Mouse (Mus musculus): ENCODE measurements around the gene Snx3.

The Snx3 gene

DNA sequence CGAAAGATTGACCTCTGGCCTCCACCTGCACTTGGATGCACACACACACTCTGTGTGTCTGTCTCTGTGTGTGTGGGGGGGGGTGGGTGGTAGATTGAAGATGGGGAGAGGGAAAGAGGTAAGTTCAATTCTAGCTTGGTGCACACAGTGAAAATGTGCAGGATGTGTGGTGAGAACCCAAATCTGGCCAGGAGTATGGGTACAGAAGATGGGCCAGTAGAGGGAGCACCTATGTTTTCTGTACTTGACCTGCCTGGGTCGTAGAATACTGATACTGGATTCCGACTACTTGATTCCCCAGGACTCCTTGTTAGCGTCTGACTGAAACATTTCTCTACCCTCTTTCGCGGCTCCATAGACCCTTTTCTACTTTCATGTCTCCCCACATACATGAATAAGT lies 8.3 kb downstream of the Snx3 start:
- no peak for DNase-seq (ENCODE audit: low spot score)

DNA sequence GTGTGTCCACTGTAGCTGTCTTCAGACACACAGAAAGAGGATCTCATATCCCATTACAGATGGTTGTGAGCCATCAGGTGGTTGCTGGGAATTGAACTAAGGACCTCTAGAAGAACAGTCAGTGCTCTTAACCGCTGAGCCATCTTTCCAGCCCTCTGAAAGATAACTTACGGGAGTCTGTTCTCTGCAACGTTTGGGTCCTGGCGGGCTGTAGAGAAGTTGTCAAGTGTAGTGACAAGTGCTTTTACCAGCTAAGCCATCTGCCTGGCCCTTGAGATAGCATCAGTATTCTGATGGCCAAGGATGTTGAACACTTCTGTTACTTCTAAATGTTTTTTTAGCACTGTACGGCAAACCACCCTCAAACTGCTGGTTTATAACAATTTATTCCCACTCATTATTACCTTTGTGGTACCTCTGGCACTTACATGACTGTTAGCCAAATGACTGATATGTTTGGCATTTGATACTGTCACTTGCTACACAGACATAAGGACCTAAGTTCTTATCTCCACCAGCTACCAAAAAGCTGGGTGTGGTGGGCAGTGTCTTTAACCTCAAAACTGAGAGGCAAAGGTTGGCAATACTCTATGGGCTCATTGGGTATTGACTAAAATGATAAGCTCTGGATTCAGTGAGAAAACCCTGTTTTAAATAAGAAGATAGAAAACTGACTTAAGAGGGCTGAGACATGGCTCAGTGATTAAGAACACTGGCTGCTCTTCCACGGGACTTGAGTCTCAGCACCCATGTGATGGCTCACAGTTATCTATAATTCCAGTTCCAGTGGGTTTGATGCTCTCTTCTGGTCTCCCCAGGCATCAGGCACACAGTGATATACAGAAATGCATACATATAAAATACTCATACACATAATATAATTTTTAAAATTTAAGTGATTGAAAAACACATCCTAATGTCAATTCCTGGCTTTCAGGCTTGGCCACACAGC lies 9.6 kb downstream of the Snx3 start:
- no peak for DNase-seq (ENCODE audit: low spot score)

DNA sequence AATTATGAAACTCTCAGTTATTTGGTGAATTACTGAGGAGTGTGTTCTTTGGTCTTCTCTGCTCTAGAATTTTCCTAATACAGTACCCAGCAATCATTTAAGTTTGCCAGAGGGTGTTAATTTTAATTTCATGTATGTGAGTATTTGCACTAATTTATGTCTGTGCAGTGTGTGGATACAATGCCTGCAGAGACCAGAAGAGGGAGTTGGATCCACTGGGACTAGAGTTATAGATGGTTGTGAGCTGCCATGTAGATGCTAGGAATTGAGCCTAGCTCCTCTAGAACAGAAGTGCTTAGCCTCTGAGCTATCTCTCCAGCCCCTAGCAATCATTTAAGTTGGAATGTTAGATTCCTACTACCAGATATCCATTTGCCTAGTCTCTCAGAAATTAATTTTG lies 12.3 kb downstream of the Snx3 start:
- no peak for DNase-seq (ENCODE audit: low spot score)

DNA sequence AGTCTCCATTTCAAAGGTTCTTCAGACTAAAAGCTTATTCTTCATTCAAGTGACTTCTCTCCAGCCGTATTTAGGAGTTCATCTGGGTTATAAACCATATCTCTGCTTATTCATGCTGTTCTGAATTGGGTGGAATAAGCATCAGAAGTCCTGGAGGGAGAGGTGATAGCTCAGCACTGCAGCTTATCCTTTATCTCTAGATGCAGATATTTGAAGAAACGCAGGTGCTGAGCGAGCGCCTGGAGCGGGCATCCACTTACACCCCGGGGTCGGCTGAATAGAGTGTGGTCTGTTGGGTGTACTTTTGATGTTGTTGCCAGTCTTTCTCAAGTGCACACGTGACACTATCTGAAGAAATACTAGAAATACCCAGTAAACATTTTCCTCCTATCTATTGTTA lies 16.5 kb downstream of the Snx3 start:
- no peak for DNase-seq (ENCODE audit: low spot score)

DNA sequence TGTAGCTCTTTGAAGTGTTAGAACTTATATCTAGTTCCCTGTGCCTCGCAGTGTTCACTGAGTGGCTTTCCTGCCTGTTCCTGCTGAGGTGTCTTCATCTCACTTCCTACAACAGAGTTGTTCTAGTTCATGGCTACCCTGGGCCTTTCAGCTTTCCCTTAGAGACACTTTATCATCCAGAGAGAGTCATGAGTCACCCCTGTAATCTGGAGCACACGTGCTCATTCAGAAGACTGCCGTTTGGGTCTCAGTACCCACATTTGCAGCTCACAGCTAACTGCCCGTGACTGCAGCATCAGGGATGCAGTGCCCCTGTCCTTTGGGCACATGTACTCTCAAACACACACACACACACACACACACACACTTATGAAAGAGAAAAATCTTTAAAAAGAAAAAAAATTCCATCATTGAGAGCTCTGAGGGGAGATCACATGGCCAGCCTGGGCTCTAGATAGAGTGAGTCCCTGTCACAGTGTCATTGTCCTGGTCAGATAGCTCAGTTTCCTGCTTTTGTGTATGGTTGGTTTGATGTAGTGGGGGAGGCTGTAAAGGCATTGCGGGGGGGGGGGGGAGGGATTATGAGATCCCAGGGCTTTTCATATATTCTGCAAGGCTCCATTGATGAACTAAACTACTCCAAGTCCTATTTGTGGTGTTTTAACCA lies 19.6 kb downstream of the Snx3 start:
- DNase-seq (ENCODE audit: low spot score), result no peak

DNA sequence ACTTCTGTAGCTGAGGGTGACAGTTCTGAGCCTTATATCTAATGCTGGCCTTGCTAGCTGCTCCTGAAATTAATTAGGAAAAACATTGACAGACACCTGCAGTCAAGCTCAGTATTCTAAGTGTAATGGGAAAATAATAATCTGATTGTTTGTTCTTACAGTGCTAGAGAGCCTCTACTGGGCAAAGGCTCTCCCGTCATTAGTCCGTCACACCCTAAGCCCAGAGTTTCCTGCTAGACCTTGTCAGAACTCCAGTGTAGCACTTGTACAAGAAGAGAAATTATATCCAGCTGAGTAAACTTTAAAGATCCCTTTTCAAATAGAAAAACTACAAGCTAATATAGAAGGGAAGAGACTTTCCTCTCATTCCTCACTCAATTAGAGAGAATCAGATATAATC lies 21.1 kb downstream of the Snx3 start:
- no peak for DNase-seq (ENCODE audit: low spot score)

DNA sequence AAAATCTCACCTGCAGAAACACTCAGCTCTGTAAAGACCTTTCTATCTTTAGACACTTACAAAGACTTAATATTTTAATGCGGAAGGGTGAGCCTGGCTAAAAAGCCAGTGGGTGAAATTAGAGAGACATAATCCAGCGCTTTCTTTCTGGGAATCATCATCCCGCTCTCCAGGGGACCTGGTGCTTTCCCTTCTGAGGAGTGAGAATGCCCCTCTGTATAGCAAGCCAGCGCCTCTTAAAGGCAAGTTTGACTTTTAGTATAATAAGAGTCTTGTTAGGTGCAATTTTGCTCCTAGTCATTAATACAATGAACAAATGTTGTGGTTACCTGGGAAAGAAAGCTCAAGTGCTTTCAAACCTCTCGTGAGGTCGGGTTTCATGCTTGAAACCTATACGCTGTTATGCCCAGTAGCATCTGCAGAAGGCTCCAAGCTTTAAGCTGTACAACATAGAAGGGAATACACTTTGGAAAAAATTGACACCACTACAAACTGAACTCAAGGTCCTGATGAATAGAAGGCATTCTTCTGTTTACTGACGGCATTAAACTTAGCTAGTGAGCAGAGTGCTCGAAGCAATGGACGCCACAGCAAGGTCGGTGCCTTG lies 21.8 kb downstream of the Snx3 start:
- no peak for DNase-seq (ENCODE audit: low spot score)

DNA sequence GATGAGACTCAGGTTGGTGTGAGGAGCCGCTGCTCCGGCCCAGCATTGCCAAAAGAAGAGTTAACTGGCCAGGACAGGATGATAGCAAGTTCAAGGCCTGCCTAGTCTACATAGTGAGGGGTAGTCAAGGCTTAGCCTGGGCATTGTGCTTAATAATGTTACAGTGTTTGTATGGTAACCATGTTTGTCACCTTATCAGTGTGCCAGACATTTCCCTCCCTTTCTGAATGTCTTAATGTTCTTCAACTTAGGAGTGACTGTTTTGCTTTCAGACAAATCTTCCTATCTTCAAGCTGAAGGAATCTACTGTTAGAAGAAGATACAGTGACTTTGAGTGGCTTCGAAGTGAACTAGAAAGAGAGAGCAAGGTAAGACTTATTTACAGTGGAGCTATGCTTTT lies 23.9 kb downstream of the Snx3 start:
- no peak for DNase-seq (ENCODE audit: low spot score)

DNA sequence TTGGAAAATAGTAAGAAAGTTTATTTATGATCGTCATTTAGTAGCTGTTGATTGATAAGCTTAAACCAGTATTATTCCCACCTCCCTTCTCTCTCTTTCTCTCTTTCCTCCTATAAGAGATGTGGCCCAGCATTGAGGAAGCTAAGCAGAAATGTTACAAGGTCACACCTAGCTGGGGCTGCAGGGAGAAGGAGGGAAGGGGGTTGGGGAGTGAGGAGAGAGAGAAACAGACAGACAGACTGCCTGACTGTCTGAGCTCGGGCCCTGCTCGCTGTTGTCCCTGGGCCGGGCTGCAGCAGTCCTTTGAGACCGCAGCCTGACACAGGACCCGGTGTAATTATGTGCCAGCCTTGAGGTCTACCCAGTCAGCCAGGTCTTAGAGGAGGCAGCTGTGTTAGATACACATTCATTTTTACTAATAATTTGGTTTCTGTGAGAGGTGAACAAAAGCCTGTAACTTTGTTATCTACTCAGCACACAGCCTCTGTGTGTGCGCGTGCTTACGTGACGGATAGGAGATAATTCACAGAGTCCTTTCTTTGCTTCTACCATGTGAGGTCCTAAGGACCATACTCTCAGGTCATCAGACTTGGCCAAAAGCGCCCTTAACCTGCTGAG lies 32.1 kb downstream of the Snx3 start:
- DNase-seq (ENCODE audit: low spot score), result no peak

DNA sequence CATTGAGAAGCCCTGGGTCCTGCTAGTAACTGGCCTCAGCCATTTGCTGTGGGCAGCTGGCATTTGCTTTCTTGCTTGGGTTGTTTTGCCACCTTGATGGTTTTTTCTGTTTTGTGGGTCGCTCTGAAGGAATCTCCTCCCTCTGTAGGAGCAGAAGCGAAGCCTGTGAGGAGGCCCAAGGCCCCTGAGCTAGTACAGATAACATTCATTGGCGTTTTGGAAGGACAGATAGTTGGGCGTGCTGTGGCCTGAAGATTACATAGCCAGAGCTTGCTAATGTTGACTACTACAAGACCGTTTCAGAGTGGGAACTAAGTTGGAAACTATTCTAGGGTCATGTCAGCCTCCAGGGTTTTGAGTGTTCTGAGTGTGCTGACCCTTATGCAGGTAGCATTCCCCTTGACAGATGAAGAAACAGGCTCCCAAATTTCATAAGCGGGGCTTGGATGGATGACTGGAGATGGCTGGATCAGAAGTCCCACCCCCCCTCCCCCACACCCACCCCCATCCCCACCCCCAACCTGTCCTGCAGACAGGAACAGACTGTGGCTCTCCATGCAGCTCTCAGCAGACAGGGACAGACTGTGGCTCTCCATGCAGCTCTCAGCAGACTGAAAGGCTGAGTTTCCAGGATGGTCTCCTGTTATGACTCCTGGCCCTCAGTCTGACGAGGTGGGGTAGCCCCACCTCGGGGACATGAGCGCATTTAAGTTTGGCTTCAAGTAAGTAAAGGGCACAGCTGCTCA lies 35.9 kb downstream of the Snx3 start:
- no peak for DNase-seq (ENCODE audit: low spot score)

DNA sequence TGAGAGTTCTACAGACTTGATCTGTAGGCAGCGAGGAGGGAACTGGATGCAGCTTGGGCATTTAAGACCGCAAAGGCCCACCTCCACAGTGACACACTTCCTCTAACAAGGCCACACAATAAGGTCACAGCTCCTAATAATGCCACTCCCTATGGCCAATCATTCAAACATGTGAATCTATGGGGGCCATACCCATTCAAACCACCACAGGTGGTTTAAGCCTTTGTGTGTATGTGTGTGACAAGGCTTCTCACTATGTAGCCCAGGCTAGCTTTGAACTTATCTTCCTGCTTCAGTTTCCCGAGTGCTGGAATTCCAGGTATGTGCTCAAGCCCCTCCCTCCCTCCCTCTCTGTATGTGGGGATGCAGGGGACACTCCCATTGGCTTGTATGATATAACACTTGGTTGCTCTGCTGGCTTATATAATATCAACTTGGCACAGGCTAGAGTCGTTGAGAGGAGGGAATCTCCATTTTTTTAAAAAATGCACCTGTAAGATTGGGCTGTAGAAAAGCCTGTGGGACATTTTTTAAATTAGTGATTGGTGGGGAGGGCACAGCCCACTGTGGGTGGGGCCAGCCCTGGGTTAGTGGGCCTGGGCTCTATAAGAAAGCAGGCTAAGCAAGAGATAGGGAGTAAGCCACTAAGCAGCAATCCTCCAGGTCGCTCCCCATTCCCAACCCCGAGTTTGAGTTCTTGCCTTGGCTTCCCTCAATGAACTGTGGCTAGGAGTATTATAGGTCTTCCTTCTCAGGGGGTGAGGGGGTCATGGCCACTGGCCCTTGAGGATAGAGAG lies 44.1 kb downstream of the Snx3 start:
- DNase-seq (ENCODE audit: low spot score), result no peak

DNA sequence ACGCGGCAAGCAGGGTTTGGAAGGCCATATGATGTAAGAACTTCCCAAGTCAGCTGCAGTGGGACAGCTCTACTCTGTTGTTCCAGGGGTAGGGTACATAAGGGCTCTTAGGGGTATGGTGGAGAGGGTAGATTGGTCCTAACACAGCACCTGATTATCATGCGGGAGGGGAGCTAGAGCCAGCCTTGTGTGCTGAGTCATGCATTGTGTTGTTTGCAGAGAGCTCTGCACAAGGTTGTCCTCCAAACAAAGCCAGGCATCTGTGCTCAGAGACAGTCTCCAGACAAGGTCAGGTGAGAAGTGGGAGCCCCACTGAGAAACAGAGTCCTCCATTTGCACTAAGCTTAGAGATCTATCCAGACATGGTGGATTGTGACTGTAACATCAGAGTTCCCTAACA lies 44.7 kb downstream of the Snx3 start:
- DNase-seq (ENCODE audit: low spot score), result no peak

DNA sequence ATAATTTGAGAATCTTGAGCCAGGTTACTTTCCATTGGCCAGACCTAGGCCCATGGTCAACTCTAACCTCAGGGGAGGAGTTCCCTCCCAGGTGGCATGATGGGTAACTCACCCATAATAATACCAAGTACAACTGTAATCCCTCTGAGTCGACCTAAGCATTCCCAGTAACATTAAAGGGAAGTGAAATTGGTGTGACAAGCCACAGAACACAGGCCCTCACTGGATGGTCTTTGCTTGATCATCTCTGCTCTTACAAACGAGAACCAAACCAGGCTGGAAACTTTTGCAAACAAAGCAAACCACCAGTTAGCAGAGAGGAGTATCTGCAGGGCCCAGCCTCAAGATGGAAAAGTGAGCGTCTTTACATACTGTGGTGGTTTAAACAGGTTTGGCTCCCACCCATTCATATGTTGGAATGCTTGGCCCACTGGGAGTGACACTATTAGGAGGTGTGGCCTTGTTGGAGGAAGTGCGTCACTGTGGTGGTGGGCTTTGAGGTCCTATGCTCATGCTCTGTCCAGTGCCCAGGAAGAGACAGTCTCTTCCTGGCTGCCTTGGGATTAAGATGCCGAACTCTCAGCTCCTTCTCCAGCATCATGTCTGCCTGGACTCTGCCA lies 57.9 kb downstream of the Snx3 start:
- no peak for DNase-seq (ENCODE audit: low spot score)

DNA sequence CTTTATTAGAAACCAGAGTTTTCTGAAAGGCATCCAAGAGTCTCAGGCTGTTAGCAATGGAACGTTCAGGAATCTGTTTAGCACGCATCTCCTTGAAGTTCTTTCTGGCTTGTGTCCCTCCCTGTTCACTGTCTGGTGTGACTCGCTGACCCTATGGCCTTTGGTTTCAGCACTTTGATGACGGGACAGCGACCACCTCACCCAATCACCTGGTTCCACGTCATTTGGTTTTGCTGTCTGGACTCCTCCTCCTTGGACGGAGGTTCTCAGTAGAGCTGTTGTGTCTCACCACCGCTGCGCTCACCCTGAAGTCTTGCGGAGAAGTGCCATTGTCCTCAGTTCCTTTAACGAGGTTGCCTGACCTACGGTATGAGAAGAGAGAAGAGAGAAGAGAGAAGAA lies 60.4 kb downstream of the Snx3 start:
- peak; percentile 58 for DNase-seq (ENCODE audit: low spot score)

DNA sequence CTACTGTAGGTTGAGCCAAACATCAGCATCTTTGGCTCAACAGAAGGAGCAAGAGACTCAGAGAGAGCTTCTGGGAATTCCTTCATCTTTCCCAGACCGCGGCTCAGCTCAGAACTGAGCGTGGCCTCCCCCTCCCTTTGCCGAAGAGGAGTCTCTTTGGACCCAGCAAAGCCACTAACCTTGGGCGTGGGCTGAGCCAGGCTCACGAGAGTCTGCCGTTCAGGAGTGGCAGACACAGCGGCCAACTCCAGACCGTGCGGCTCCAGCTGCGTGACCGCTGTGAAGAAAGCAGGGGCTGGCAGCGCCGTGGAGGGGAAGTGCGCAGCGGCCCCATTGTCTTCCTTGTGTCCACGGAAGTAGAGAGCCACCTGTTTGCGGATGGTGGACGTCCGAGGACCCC lies 70.7 kb downstream of the Snx3 start:
- DNase-seq (ENCODE audit: low spot score), result no peak

DNA sequence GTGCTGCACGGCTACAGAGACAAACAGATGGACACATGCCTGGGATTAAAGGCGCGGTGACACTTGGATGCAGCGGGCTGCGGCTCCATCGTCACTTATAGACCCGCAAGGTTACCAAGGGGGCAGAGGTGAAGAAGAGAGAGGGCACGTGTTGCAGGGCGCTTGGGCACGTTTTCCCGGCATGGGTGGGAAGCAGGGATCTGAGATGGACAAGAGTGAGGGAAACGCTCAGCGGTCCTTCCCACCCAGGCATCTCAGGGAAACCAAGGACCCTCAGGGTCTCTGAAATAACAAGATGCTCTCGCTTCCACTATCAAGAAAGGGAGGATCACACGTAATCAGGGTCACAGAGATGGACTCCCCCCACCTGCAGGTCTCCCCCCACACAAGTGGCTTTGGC lies 71.1 kb downstream of the Snx3 start:
- DNase-seq (ENCODE audit: low spot score), result no peak

DNA sequence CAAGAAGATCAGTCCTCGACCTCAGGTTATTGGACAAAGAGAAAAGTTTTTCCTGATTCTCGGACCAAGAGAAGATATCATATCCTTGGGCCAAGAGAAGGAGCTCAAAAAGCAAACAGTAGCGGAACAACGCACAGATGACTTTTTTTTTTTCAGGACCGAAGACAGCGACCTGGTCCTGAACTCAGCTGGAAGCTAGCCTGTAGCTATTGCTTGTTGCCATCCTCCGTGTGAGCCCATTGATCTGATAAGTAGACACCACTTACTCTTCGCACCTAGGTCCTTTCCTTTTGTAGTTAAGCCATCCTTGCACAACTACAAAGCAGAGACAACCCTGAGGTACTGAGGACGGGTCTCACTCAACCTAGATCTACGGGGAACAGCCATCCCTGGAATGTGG lies 72.8 kb downstream of the Snx3 start:
- DNase-seq (ENCODE audit: low spot score), result no peak

DNA sequence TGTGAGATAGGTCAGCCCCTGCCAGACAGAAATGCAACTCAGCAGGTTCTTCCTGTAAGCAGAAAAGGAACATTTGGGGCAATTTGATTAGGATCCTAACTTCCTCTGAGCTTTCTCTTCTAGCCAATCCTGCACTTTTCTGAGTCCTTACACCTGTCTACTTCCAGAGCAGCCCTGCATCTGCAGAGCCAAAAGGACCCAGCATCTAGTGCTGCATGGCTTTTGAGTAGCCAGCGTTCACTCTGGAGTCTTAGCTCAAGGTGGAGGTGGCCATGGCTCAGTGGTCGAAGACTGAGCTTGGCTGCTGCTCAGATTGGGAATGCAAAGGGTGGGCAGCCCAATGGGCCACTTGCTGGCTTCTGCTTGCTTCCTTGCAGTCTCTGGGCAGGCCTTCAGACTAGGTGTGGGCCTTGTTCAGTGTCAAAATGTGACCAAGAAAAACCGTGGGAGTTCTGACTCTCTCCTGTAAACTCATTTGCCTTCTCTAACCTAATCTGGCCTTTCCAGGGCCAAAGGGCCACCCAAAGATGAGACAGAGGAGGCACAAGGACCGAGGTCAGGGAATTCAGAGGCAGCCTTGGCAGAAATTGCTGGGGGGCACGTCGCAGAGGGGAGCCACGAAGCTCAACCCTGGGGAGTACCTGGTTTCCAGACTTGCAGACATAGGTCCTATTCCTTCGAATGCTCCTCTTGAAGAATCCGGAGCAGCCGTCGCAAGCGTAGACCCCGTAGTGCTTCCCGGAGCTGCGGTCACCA lies 75.9 kb downstream of the Snx3 start:
- no peak for DNase-seq (ENCODE audit: low spot score)

DNA sequence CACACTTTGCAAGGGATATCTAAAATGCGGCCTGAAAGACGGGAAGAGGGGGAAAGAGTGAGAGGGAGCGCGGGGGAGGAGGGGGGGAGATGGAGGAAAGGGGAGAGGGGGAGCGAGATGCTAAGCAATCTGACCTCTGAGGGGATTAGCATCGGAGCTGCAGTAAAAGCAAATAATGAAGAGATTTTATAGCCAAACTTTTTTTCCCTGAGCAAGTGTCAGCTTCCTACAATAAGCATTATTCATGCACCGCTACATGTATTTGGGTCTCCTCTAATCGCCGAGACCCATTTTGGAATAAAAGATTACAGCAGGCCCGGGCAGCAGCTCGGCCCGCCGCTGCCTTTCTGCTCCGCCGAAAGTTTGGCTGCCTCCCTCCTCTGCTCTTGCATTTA lies 76.4 kb downstream of the Snx3 start:
- DNase-seq (ENCODE audit: low spot score), result no peak
